Mouse (Mus musculus) E14TG2a.4 (cell line): ENCODE results near the gene Rnf43.

ENCODE experiments used
- CTCF ChIP-seq: conservative IDR thresholded peaks from 2 replicates; pipeline ENCODE4 v1.5.1; 2014; ENCODE audit warnings: low read length
- NANOG ChIP-seq: IDR thresholded peaks from 2 replicates; pipeline ENCODE4 v1.6.1; 2014; ENCODE audit warnings: borderline replicate concordance, low read length, mixed read lengths
- POU5F1 ChIP-seq: IDR thresholded peaks from 2 replicates; pipeline ENCODE4 v1.6.1; 2014; ENCODE audit warnings: low read length, borderline replicate concordance

GRCm38 (mm10) chr11:87751491-87751966 is 89.0 kb downstream of the Rnf43 start:
- TF ChIP-seq CTCF: no peak
- no peak for TF ChIP-seq NANOG
- no peak for TF ChIP-seq POU5F1
